In genomic region chr1:120754337-120754736, GRCm38 (mm10) we compare ENCODE assay signal across 16 mouse cellular contexts.
DNase-seq lines count a peak whose midpoint lies in the region; ATAC-seq lines count a peak whose summit lies in the region.
"Had no signal": no experiment of that assay in that cellular context is flagged by ENCODE, and none has a peak within 500 bp of the region (broad histone marks: within the 10 kb centered on the region; RNA-seq: fewer than 3 reads in every experiment).

No protein-coding gene starts in this region.

- H3K36me3 ChIP-seq in kidney, embryonic 14.5 days (ENCODE audit: control insufficient read depth, insufficient read depth, low read length) = no peaks in the 10 kb centered on the region
- H3K36me3 ChIP-seq in stomach, embryonic 16.5 days (ENCODE audit: control insufficient read depth, insufficient read depth, low read length) = no peaks in the 10 kb centered on the region
- no peaks in the 10 kb centered on the region for H3K36me3 ChIP-seq in neural tube, embryonic 15.5 days
- H3K36me3 ChIP-seq: hindbrain, embryonic 10.5 days; liver, embryonic 15.5 days; midbrain, embryonic 10.5 days had no signal

- H3K27ac ChIP-seq in kidney, embryonic 14.5 days (ENCODE audit: low read depth, low read length) = no peak overlapping the region
- H3K27ac ChIP-seq in stomach, embryonic 16.5 days (ENCODE audit: low read length) = no peak overlapping the region
- H3K27ac ChIP-seq in neural tube, embryonic 15.5 days (replicated peaks) = no peak overlapping the region
- H3K27ac ChIP-seq: heart, adult 2 months; hindbrain, embryonic 10.5 days; liver, embryonic 15.5 days; midbrain, embryonic 10.5 days had no signal

- H3K4me2 ChIP-seq in kidney, embryonic 14.5 days (replicated peaks; ENCODE audit: low read depth, low read length) = no peak overlapping the region
- H3K4me2 ChIP-seq in stomach, embryonic 16.5 days (ENCODE audit: low read depth, low read length) = no peak overlapping the region
- no peak overlapping the region for H3K4me2 ChIP-seq in neural tube, embryonic 15.5 days
- H3K4me2 ChIP-seq: liver, embryonic 15.5 days had no signal

- intact Hi-C loops in gastrocnemius, postnatal 14 days (cut with DNase I; ENCODE audit: low total_unique reads) = no loop called here

- no peak overlapping the region for H3K4me3 ChIP-seq in kidney, embryonic 14.5 days (ENCODE audit: low read length)
- no peak overlapping the region for H3K4me3 ChIP-seq in stomach, embryonic 16.5 days (replicated peaks; ENCODE audit: low read length)
- H3K4me3 ChIP-seq in neural tube, embryonic 15.5 days (replicated peaks) = no peak overlapping the region
- H3K4me3 ChIP-seq: heart, adult 2 months; hindbrain, embryonic 10.5 days; liver, embryonic 15.5 days; midbrain, embryonic 10.5 days had no signal

- H3K27me3 ChIP-seq in kidney, embryonic 14.5 days (ENCODE audit: control insufficient read depth, insufficient read depth, low read length) = no peaks in the 10 kb centered on the region
- no peaks in the 10 kb centered on the region for H3K27me3 ChIP-seq in stomach, embryonic 16.5 days (ENCODE audit: control insufficient read depth, insufficient read depth, low read length)
- H3K27me3 ChIP-seq in neural tube, embryonic 15.5 days (replicated peaks) = no peaks in the 10 kb centered on the region
- H3K27me3 ChIP-seq: liver, embryonic 15.5 days had no signal

- no peak overlapping the region for H3K9ac ChIP-seq in kidney, embryonic 14.5 days (ENCODE audit: low read depth, low read length)
- no peak overlapping the region for H3K9ac ChIP-seq in stomach, embryonic 16.5 days (ENCODE audit: low read length)
- no peak overlapping the region for H3K9ac ChIP-seq in neural tube, embryonic 15.5 days (replicated peaks)
- H3K9ac ChIP-seq: liver, embryonic 15.5 days had no signal

- WGBS in kidney, embryonic 14.5 days = 84% methylated on average over 5 of the region's 5 CpGs
- WGBS in stomach, embryonic 16.5 days = 62% methylated on average over 5 of the region's 5 CpGs
- WGBS in neural tube, embryonic 15.5 days = 73% methylated on average over 5 of the region's 5 CpGs

- H3K9me3 ChIP-seq in kidney, embryonic 14.5 days (ENCODE audit: control insufficient read depth, low read length) = no peaks in the 10 kb centered on the region
- H3K9me3 ChIP-seq in stomach, embryonic 16.5 days (replicated peaks; ENCODE audit: control insufficient read depth, low read length) = no peaks in the 10 kb centered on the region
- no peaks in the 10 kb centered on the region for H3K9me3 ChIP-seq in neural tube, embryonic 15.5 days (replicated peaks)
- H3K9me3 ChIP-seq: hindbrain, embryonic 10.5 days; liver, embryonic 15.5 days; midbrain, embryonic 10.5 days had no signal

- DNase-seq in kidney, postnatal 10 days = peak; percentile 44
- DNase-seq in urinary bladder, postnatal 14 days (ENCODE audit: low spot score) = peak; percentile 19
- DNase-seq in urinary bladder, adult 2 months (ENCODE audit: low spot score) = no peak
- DNase-seq in gastrocnemius, postnatal 14 days = peak; percentile 69
- no peak for DNase-seq in cerebellum, adult 18-20 months
- DNase-seq: cerebellum, adult 9-11 months; kidney, adult 11 months; spleen, adult 18-20 months; thymus, postnatal 36 days had no signal

- ATAC-seq in kidney, embryonic 14.5 days (ENCODE audit: low FRiP score, low TSS enrichment) = no peak
- ATAC-seq in stomach, embryonic 16.5 days (ENCODE audit: insufficient read depth, low FRiP score) = peak; percentile 44; the same call in 1 of the 2 replicates
- no peak for ATAC-seq in neural tube, embryonic 15.5 days (ENCODE audit: low FRiP score)

- H3K4me1 ChIP-seq in kidney, embryonic 14.5 days (ENCODE audit: control insufficient read depth, insufficient read depth, low read length) = no peaks in the 10 kb centered on the region
- H3K4me1 ChIP-seq in stomach, embryonic 16.5 days (ENCODE audit: control insufficient read depth, insufficient read depth, low read length) = 0 out of 2 replicates have a peak, but pooled peaks cover 3% of the 10 kb centered on the region
- no peaks in the 10 kb centered on the region for H3K4me1 ChIP-seq in neural tube, embryonic 15.5 days
- H3K4me1 ChIP-seq: liver, embryonic 15.5 days had no signal

Comparison
In these comparisons a context has a peak if more than half of its experiments do, and no peak if none do; other contexts are left out.
1. DNase-seq: peak in kidney, postnatal 10 days (single experiment), urinary bladder, postnatal 14 days (single experiment) and gastrocnemius, postnatal 14 days (single experiment); none in urinary bladder, adult 2 months (single experiment) and cerebellum, adult 18-20 months (0 of 2).